Mouse (Mus musculus) liver, embryonic 13.5 days (tissue): ENCODE data around the gene Ep300. TPM values are rescaled to one million over a fixed set of nuclear protein-coding genes. Genes with fewer than 3 reads are reported as not detected.
"Not testable (repeated sequence)": the region's sequence is repeated elsewhere in the genome, so short reads cannot be mapped to it uniquely, and the experiment has no call there.

Experiments used
- ATAC-seq: fragments of 200-750 bp; cut with Nextera tagmentation; 2 replicates; pipeline ENCODE4 v1.8.0; 2017; ENCODE audit warnings: low read depth, mild to moderate bottlenecking, moderate number of reproducible peaks, moderate library complexity
- DNase-seq: peaks from one replicate; pipeline ENCODE4 v3.0.0; 2022
- H3K27ac ChIP-seq: fragments of 300-500 bp; sonication (generic); 2 replicates; pipeline ENCODE4 v1.5.1; 2015; ENCODE audit warnings: moderate library complexity, mild to moderate bottlenecking, inconsistent platforms
- H3K27me3 ChIP-seq: fragments of 300-500 bp; sonication (generic); 2 replicates; pipeline ENCODE4 v1.6.1; 2015; ENCODE audit warnings: mild to moderate bottlenecking, inconsistent platforms
- H3K36me3 ChIP-seq: fragments of 300-500 bp; sonication (generic); 2 replicates; pipeline ENCODE4 v1.6.1; 2015; ENCODE audit warnings: mild to moderate bottlenecking, inconsistent platforms
- H3K4me1 ChIP-seq: fragments of 300-500 bp; sonication (generic); replicated peaks from 2 replicates; pipeline ENCODE4 v1.6.1; 2015; ENCODE audit warnings: inconsistent platforms
- H3K4me2 ChIP-seq: fragments of 300-500 bp; sonication (generic); 2 replicates; pipeline ENCODE4 v1.6.1; 2015; ENCODE audit warnings: inconsistent platforms, mild to moderate bottlenecking, moderate library complexity
- H3K4me3 ChIP-seq: fragments of 300-500 bp; sonication (generic); replicated peaks from 2 replicates; pipeline ENCODE4 v1.5.1; 2015; ENCODE audit warnings: mild to moderate bottlenecking, inconsistent platforms
- H3K9ac ChIP-seq: fragments of 300-500 bp; sonication (generic); 2 replicates; pipeline ENCODE4 v1.6.1; 2015; ENCODE audit warnings: mild to moderate bottlenecking, inconsistent platforms
- H3K9me3 ChIP-seq: fragments of 300-500 bp; sonication (generic); replicated peaks from 2 replicates; pipeline ENCODE4 v1.6.1; 2016; ENCODE audit warnings: inconsistent platforms
- WGBS: fragments of 180-500 bp; shearing (Covaris S2); methylation state at CpG from one replicate; pipeline ENCODE4 v1.1.7; 2015; ENCODE audit not compliant: insufficient replicate concordance; 5-methylcytosine and 5-hydroxymethylcytosine counted together
- polyA plus RNA-seq: library from polyadenylated mRNA; unstranded; fragments of >200 nt; fragmentation: Nextera tagmentation; extraction: Ambion mirVana; gene quantifications from 2 replicates; pipeline ENCODE4 v1.2.1, GENCODE M21; 2015

The Ep300 gene
- polyA plus RNA-seq, 1 experiment from 2014 or later: 4.4 TPM

- no peaks in the 10 kb centered on the region for H3K36me3 ChIP-seq
- 0 out of 2 replicates have a peak, but pooled peaks have one; percentile 3 for ATAC-seq
Measured at GRCm38 (mm10) chr15:81693366-81693966, 108.3 kb downstream of the Ep300 start.

GRCm38 (mm10) chr15:81693967-81694881 lies 109.1 kb downstream of the Ep300 start:
- ATAC-seq: peak; percentile 66
- peak; percentile 60 for DNase-seq
- no peak overlapping the region for H3K27ac ChIP-seq
- peak overlapping the region; percentile 55 for H3K9ac ChIP-seq
- peak overlapping the region; percentile 54 for H3K4me3 ChIP-seq
- H3K9me3 ChIP-seq: no peaks in the 10 kb centered on the region
- H3K4me1 ChIP-seq: peaks cover 17% of the 10 kb centered on the region
- 2% methylated on average over 107 of the region's 107 CpGs for WGBS
- peak overlapping the region; percentile 73 for H3K4me2 ChIP-seq
- peaks cover 63% of the 10 kb centered on the region for H3K27me3 ChIP-seq
- H3K36me3 ChIP-seq: no peaks in the 10 kb centered on the region

More at GRCm38 (mm10) chr15:81693366-81693966, 108.3 kb downstream of the Ep300 start:
- peak overlapping the region; percentile 54 for H3K4me3 ChIP-seq
- no peaks in the 10 kb centered on the region for H3K9me3 ChIP-seq
- no peak for DNase-seq
- peaks cover 63% of the 10 kb centered on the region for H3K27me3 ChIP-seq
- peak overlapping the region; percentile 73 for H3K4me2 ChIP-seq
- 9% methylated on average over 41 of the region's 41 CpGs for WGBS
- no peak overlapping the region for H3K27ac ChIP-seq
- H3K9ac ChIP-seq: peak overlapping the region; percentile 36; the same call in 1 of the 2 replicates
- peaks cover 17% of the 10 kb centered on the region for H3K4me1 ChIP-seq

- ATAC-seq (no peak), DNase-seq (no peak)
- peak overlapping the region; percentile 54 for H3K4me3 ChIP-seq
- 39% methylated on average over 19 of the region's 19 CpGs for WGBS
- H3K9ac ChIP-seq: peak overlapping the region; percentile 55; the same call in 1 of the 2 replicates
- peaks cover 65% of the 10 kb centered on the region for H3K27me3 ChIP-seq
- H3K9me3 ChIP-seq: no peaks in the 10 kb centered on the region
- no peak overlapping the region for H3K27ac ChIP-seq
- no peaks in the 10 kb centered on the region for H3K36me3 ChIP-seq
- peaks cover 17% of the 10 kb centered on the region for H3K4me1 ChIP-seq
- H3K4me2 ChIP-seq: peak overlapping the region; percentile 73
Measured at GRCm38 (mm10) chr15:81694891-81695290, 109.7 kb downstream of the Ep300 start.

- 59% methylated on average over 7 of the region's 7 CpGs for WGBS
- Histone ChIP-seq H3K4me1 (peaks cover 17% of the 10 kb centered on the region), H3K4me2 (no peak within 1 kb of the TSS), H3K9ac (no peak within 1 kb of the TSS), H3K36me3 (peaks cover 3% of the 10 kb centered on the region; the same call in 1 of the 2 replicates), H3K27ac (no peak within 1 kb of the TSS), H3K4me3 (no peak within 1 kb of the TSS), H3K27me3 (peaks cover 57% of the 10 kb centered on the region), H3K9me3 (no peaks in the 10 kb centered on the region)
- ATAC-seq: no peak
- no peak for DNase-seq
Measured at GRCm38 (mm10) chr15:81697175-81697574, 112.0 kb downstream of the Ep300 start, which contains the start of gene Chadl. Chadl (minus strand) TSS chr15:81697287.

- ATAC-seq: no peak
- no peak overlapping the region for H3K27ac ChIP-seq
- no peak overlapping the region for H3K4me3 ChIP-seq
- H3K4me2 ChIP-seq: no peak overlapping the region
- peak; percentile 28 for DNase-seq
- H3K4me1 ChIP-seq: peaks cover 17% of the 10 kb centered on the region
- no peaks in the 10 kb centered on the region for H3K9me3 ChIP-seq
- peaks cover 10% of the 10 kb centered on the region for H3K36me3 ChIP-seq
- no peak overlapping the region for H3K9ac ChIP-seq
- 38% methylated on average over 3 of the region's 3 CpGs for WGBS
- H3K27me3 ChIP-seq: peaks cover 50% of the 10 kb centered on the region
Measured at GRCm38 (mm10) chr15:81697847-81698246, 112.7 kb downstream of the Ep300 start.

GRCm38 (mm10) chr15:81698532-81698931 lies 113.4 kb downstream of the Ep300 start:
- peaks cover 43% of the 10 kb centered on the region for H3K27me3 ChIP-seq
- H3K4me3 ChIP-seq: no peak overlapping the region
- H3K27ac ChIP-seq: no peak overlapping the region
- no peak overlapping the region for H3K4me2 ChIP-seq
- DNase-seq: no peak
- no peaks in the 10 kb centered on the region for H3K9me3 ChIP-seq
- no peak overlapping the region for H3K9ac ChIP-seq
- H3K36me3 ChIP-seq: peaks cover 16% of the 10 kb centered on the region
- ATAC-seq: no peak
- 36% methylated on average over 2 of the region's 2 CpGs for WGBS
- H3K4me1 ChIP-seq: peaks cover 15% of the 10 kb centered on the region

- DNase-seq (no peak), ATAC-seq (no peak)
- Histone ChIP-seq H3K4me2 (no peak overlapping the region), H3K27me3 (peaks cover 27% of the 10 kb centered on the region), H3K27ac (no peak overlapping the region), H3K9me3 (no peaks in the 10 kb centered on the region), H3K36me3 (peaks cover 33% of the 10 kb centered on the region), H3K4me3 (no peak overlapping the region), H3K4me1 (peaks cover 4% of the 10 kb centered on the region; the same call in 1 of the 2 replicates), H3K9ac (no peak overlapping the region)
- 49% methylated on average over 2 of the region's 2 CpGs for WGBS
Measured at GRCm38 (mm10) chr15:81700161-81700560, 115.0 kb downstream of the Ep300 start.

- DNase-seq (no peak), ATAC-seq (no peak)
- Histone ChIP-seq H3K9me3 (no peaks in the 10 kb centered on the region), H3K4me3 (no peak overlapping the region), H3K9ac (no peak overlapping the region), H3K36me3 (peaks cover 37% of the 10 kb centered on the region), H3K27ac (no peak overlapping the region), H3K4me1 (peaks cover 4% of the 10 kb centered on the region; the same call in 1 of the 2 replicates), H3K27me3 (peaks cover 23% of the 10 kb centered on the region), H3K4me2 (no peak overlapping the region)
- 51% methylated on average over 8 of the region's 8 CpGs for WGBS
Measured at GRCm38 (mm10) chr15:81700601-81701000, 115.5 kb downstream of the Ep300 start.

GRCm38 (mm10) chr15:81701350-81701749 lies 116.2 kb downstream of the Ep300 start:
- H3K4me1 ChIP-seq: not testable (repeated sequence)
- peaks cover 45% of the 10 kb centered on the region for H3K36me3 ChIP-seq
- 73% methylated on average over 4 of the region's 4 CpGs for WGBS

More at GRCm38 (mm10) chr15:81701350-81701749, 116.2 kb downstream of the Ep300 start:
- H3K4me3 ChIP-seq, ATAC-seq, H3K27ac ChIP-seq, H3K4me2 ChIP-seq, H3K9me3 ChIP-seq, DNase-seq, H3K9ac ChIP-seq: not testable (repeated sequence)
- peaks cover 15% of the 10 kb centered on the region for H3K27me3 ChIP-seq
